Mouse (Mus musculus) intestine, embryonic 16.5 days (tissue): Measurements from ENCODE around the gene Pou6f1. TPM values are rescaled to one million over a fixed set of nuclear protein-coding genes. Genes with fewer than 3 reads are reported as not detected.
A peak's percentile ranks its signal among the peaks of the same experiment; 100 is the strongest.

Experiments used
- ATAC-seq: fragments of 200-750 bp; cut with Nextera tagmentation; 2 replicates; pipeline ENCODE4 v1.8.0; 2017; ENCODE audit warnings: moderate TSS enrichment, moderate library complexity
- H3K27ac ChIP-seq: fragments of 300-500 bp; sonication (generic); 2 replicates; pipeline ENCODE4 v1.5.1; 2014; ENCODE audit warnings: mild to moderate bottlenecking, low read length
- H3K27me3 ChIP-seq: fragments of 300-500 bp; sonication (generic); replicated peaks from 2 replicates; pipeline ENCODE4 v1.6.1; 2014; ENCODE audit warnings: low read length, control low read depth, mixed read lengths; ENCODE audit not compliant: control insufficient read depth, insufficient read depth
- H3K36me3 ChIP-seq: fragments of 300-500 bp; sonication (generic); 2 replicates; pipeline ENCODE4 v1.6.1; 2014; ENCODE audit warnings: low read length, control low read depth; ENCODE audit not compliant: control insufficient read depth, insufficient read depth
- H3K4me1 ChIP-seq: fragments of 300-500 bp; sonication (generic); 2 replicates; pipeline ENCODE4 v1.6.1; 2014; ENCODE audit warnings: low read length, control low read depth, mixed read lengths; ENCODE audit not compliant: control insufficient read depth, insufficient read depth
- H3K4me2 ChIP-seq: fragments of 300-500 bp; sonication (generic); 2 replicates; pipeline ENCODE4 v1.6.1; 2014; ENCODE audit warnings: low read depth, low read length, control low read depth
- H3K4me3 ChIP-seq: fragments of 300-500 bp; sonication (generic); 2 replicates; pipeline ENCODE4 v1.5.1; 2014; ENCODE audit warnings: mild to moderate bottlenecking, low read length
- H3K9ac ChIP-seq: fragments of 300-500 bp; sonication (generic); 2 replicates; pipeline ENCODE4 v1.6.1; 2014; ENCODE audit warnings: low read depth, low read length
- H3K9me3 ChIP-seq: fragments of 300-500 bp; sonication (generic); 2 replicates; pipeline ENCODE4 v1.6.1; 2016; ENCODE audit warnings: low read length, control low read depth; ENCODE audit not compliant: control insufficient read depth
- WGBS: fragments of 180-500 bp; shearing (Covaris S2); extraction: QIAGEN DNeasy Blood & Tissue Kit; methylation state at CpG from one replicate; pipeline ENCODE4 v1.1.7; 2014; 5-methylcytosine and 5-hydroxymethylcytosine counted together
- polyA plus RNA-seq: library from polyadenylated mRNA; unstranded; fragments of >200 nt; fragmentation: Nextera tagmentation; extraction: Ambion mirVana; gene quantifications from 2 replicates; pipeline ENCODE4 v1.2.1, GENCODE M21; 2015

Pou6f1 gene
- polyA plus RNA-seq, 1 experiment from 2014 or later: 3.2 TPM

GRCm38 (mm10) chr15:100590436-100590835, 9.3 kb downstream of the Pou6f1 start:
- H3K27me3 ChIP-seq: no peaks in the 10 kb centered on the region
- WGBS: 74% methylated on average over 8 of the region's 8 CpGs
- ATAC-seq: no peak
- H3K36me3 ChIP-seq: no peaks in the 10 kb centered on the region
- H3K4me2 ChIP-seq: no peak overlapping the region
- no peaks in the 10 kb centered on the region for H3K4me1 ChIP-seq
- no peak overlapping the region for H3K27ac ChIP-seq
- no peak overlapping the region for H3K9ac ChIP-seq
- no peak overlapping the region for H3K4me3 ChIP-seq
- H3K9me3 ChIP-seq: no peaks in the 10 kb centered on the region

GRCm38 (mm10) chr15:100588297-100588696, 11.5 kb downstream of the Pou6f1 start:
- no peak overlapping the region for H3K9ac ChIP-seq
- WGBS: 86% methylated on average over 6 of the region's 6 CpGs
- no peaks in the 10 kb centered on the region for H3K27me3 ChIP-seq

GRCm38 (mm10) chr15:100587166-100587565, 12.6 kb downstream of the Pou6f1 start:
- H3K27ac ChIP-seq: no peak overlapping the region
- H3K36me3 ChIP-seq: no peaks in the 10 kb centered on the region
- H3K4me3 ChIP-seq: no peak overlapping the region
- no peak overlapping the region; the same call in 1 of the 2 replicates for H3K9ac ChIP-seq
- no peaks in the 10 kb centered on the region for H3K4me1 ChIP-seq
- no peak overlapping the region for H3K4me2 ChIP-seq
- no peaks in the 10 kb centered on the region for H3K27me3 ChIP-seq
- no peaks in the 10 kb centered on the region for H3K9me3 ChIP-seq
- WGBS: 63% methylated on average over 4 of the region's 4 CpGs
- no peak for ATAC-seq

More at GRCm38 (mm10) chr15:100588297-100588696, 11.5 kb downstream of the Pou6f1 start:
- ATAC-seq: no peak
- H3K27ac ChIP-seq: no peak overlapping the region
- no peaks in the 10 kb centered on the region for H3K4me1 ChIP-seq
- H3K36me3 ChIP-seq: no peaks in the 10 kb centered on the region
- H3K9me3 ChIP-seq: no peaks in the 10 kb centered on the region
- no peak overlapping the region for H3K4me2 ChIP-seq
- H3K4me3 ChIP-seq: no peak overlapping the region

DNA sequence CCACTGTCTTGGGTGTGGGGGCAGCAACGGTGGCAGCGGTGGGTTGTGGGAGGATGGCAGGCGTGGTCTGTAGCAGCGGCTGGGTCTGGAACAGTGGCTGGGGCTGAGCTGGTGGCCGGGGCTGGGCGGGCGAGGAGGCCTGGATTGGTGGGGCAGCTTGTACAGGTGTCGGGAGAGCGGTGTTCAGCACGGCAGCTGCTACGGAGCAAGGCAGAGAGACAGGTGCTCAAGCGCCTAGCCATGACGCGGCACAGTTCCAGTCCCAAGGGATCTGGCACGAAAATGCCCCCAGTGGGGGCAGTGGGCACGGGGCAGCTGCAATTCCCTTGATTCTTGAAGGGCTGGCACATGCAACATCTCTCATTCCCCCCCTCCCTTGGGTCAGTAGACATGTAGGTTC, 13.9 kb downstream of the Pou6f1 start:
- ATAC-seq: no peak
- Histone ChIP-seq H3K4me3 (no peak overlapping the region), H3K36me3 (no peaks in the 10 kb centered on the region), H3K9me3 (no peaks in the 10 kb centered on the region), H3K4me2 (no peak overlapping the region), H3K27me3 (no peaks in the 10 kb centered on the region), H3K27ac (no peak overlapping the region), H3K9ac (no peak overlapping the region), H3K4me1 (no peaks in the 10 kb centered on the region)
- WGBS: 92% methylated on average over 16 of the region's 16 CpGs

- 84% methylated on average over 10 of the region's 10 CpGs for WGBS
- H3K4me1 ChIP-seq: peaks cover 1% of the 10 kb centered on the region; the same call in 1 of the 2 replicates
- ATAC-seq: no peak
- H3K4me3 ChIP-seq: no peak overlapping the region
- no peaks in the 10 kb centered on the region for H3K27me3 ChIP-seq
- H3K9ac ChIP-seq: no peak overlapping the region
- no peak overlapping the region for H3K4me2 ChIP-seq
- H3K36me3 ChIP-seq: no peaks in the 10 kb centered on the region
- H3K9me3 ChIP-seq: no peaks in the 10 kb centered on the region
- no peak overlapping the region for H3K27ac ChIP-seq
These were observed 19.7 kb downstream of the Pou6f1 start for GRCm38 (mm10) chr15:100580108-100580507.

DNA sequence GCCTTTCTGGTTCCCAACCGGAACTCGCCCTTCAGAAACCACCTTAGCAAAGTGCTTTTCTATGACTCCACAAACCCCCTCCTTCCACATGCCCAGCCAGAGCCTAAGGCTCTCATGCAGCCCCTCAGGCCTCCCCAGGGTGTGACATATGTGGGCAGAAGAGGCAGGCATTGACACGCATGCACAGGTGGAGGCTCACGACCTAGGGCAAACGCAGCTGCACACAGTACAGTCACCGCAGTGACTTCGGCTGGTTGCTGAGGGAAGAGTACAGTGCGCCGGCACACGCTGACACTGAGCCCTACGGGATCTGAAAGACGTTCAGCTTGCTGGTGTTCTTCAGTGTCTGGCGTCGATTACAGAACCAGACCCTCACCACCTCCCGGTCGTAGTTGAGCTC, 21.8 kb downstream of the Pou6f1 start:
- ATAC-seq: no peak
- Histone ChIP-seq H3K9me3 (no peaks in the 10 kb centered on the region), H3K27ac (no peak overlapping the region), H3K9ac (no peak overlapping the region), H3K27me3 (no peaks in the 10 kb centered on the region), H3K4me1 (peaks cover 10% of the 10 kb centered on the region), H3K36me3 (no peaks in the 10 kb centered on the region), H3K4me2 (no peak overlapping the region), H3K4me3 (no peak overlapping the region)
- WGBS: 89% methylated on average over 16 of the region's 16 CpGs

DNA sequence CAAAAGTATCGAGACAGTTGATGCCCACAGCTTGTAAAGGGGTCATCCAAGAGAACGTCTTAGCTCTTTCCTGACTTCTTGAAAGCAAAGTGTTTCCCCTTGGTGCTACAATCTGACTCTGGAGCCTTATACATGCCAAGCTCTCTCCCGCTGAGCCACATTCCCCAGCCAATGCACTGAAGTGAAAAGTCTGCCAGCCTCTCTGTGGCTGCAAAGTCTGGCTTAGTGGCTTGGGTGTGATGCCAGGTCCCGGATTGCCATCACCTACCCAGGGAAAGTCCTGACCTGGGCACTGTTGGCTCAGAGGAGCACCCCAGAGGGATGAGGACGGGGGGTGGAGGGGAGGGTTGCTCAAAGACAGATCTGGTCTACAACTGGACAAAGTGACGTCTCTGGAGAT, 23.0 kb downstream of the Pou6f1 start:
- ATAC-seq: no peak
- no peak overlapping the region for H3K9ac ChIP-seq
- H3K27ac ChIP-seq: no peak overlapping the region
- no peaks in the 10 kb centered on the region for H3K27me3 ChIP-seq
- peaks cover 10% of the 10 kb centered on the region for H3K4me1 ChIP-seq
- H3K4me2 ChIP-seq: no peak overlapping the region
- 80% methylated on average over 6 of the region's 6 CpGs for WGBS
- no peaks in the 10 kb centered on the region for H3K36me3 ChIP-seq
- no peaks in the 10 kb centered on the region for H3K9me3 ChIP-seq
- H3K4me3 ChIP-seq: no peak overlapping the region

GRCm38 (mm10) chr15:100576392-100576791, 23.4 kb downstream of the Pou6f1 start:
- peaks cover 10% of the 10 kb centered on the region for H3K4me1 ChIP-seq
- no peak overlapping the region for H3K9ac ChIP-seq
- no peak overlapping the region for H3K4me2 ChIP-seq
- H3K4me3 ChIP-seq: no peak overlapping the region
- WGBS: 85% methylated on average over 6 of the region's 6 CpGs
- no peak for ATAC-seq
- no peaks in the 10 kb centered on the region for H3K9me3 ChIP-seq
- H3K36me3 ChIP-seq: no peaks in the 10 kb centered on the region
- H3K27ac ChIP-seq: no peak overlapping the region
- H3K27me3 ChIP-seq: no peaks in the 10 kb centered on the region

GRCm38 (mm10) chr15:100575366-100575765, 24.4 kb downstream of the Pou6f1 start:
- Histone ChIP-seq H3K27me3 (no peaks in the 10 kb centered on the region), H3K27ac (no peak overlapping the region), H3K4me3 (no peak overlapping the region), H3K9me3 (no peaks in the 10 kb centered on the region), H3K4me2 (no peak overlapping the region), H3K4me1 (peaks cover 10% of the 10 kb centered on the region), H3K9ac (no peak overlapping the region), H3K36me3 (no peaks in the 10 kb centered on the region)
- ATAC-seq: no peak
- WGBS: 81% methylated on average over 12 of the region's 12 CpGs

GRCm38 (mm10) chr15:100574378-100574777, 25.4 kb downstream of the Pou6f1 start:
- no peak for ATAC-seq
- Histone ChIP-seq H3K4me2 (no peak overlapping the region), H3K9ac (no peak overlapping the region), H3K27ac (0 out of 2 replicates have a peak overlapping the region, but pooled peaks have one; percentile 3), H3K4me1 (peaks cover 10% of the 10 kb centered on the region), H3K9me3 (no peaks in the 10 kb centered on the region), H3K4me3 (no peak overlapping the region), H3K36me3 (no peaks in the 10 kb centered on the region), H3K27me3 (no peaks in the 10 kb centered on the region)
- 74% methylated on average over 2 of the region's 2 CpGs for WGBS
